Mouse (Mus musculus) embryonic facial prominence, embryonic 15.5 days (tissue): ENCODE measurements at regions not wholly inside any gene's neighbourhood (a gene's known extent, or its start where the extent isn't known, plus 50 kb on each side); places are given as distances from the start of the nearest gene placed in this dataset.

ENCODE experiments used
- ATAC-seq: fragments of 200-750 bp; cut with Nextera tagmentation; 2 replicates; pipeline ENCODE4 v1.8.0; 2017; ENCODE audit warnings: low read depth, moderate TSS enrichment; ENCODE audit not compliant: insufficient number of reproducible peaks, low FRiP score, low TSS enrichment
- H3K27ac ChIP-seq: fragments of 300-500 bp; sonication (generic); replicated peaks from 2 replicates; pipeline ENCODE4 v1.5.1; 2015; ENCODE audit warnings: mild to moderate bottlenecking, inconsistent platforms
- H3K27me3 ChIP-seq: fragments of 300-500 bp; sonication (generic); 2 replicates; pipeline ENCODE4 v1.6.1; 2015; ENCODE audit warnings: inconsistent platforms
- H3K36me3 ChIP-seq: fragments of 300-500 bp; sonication (generic); 2 replicates; pipeline ENCODE4 v1.6.1; 2015; ENCODE audit warnings: mild to moderate bottlenecking, inconsistent platforms
- H3K4me1 ChIP-seq: fragments of 300-500 bp; sonication (generic); 2 replicates; pipeline ENCODE4 v1.6.1; 2015; ENCODE audit warnings: inconsistent platforms
- H3K4me2 ChIP-seq: fragments of 300-500 bp; sonication (generic); replicated peaks from 2 replicates; pipeline ENCODE4 v1.6.1; 2015; ENCODE audit warnings: mild to moderate bottlenecking, inconsistent platforms
- H3K4me3 ChIP-seq: fragments of 300-500 bp; sonication (generic); replicated peaks from 2 replicates; pipeline ENCODE4 v1.5.1; 2015; ENCODE audit warnings: mild to moderate bottlenecking, inconsistent platforms
- H3K9ac ChIP-seq: fragments of 300-500 bp; sonication (generic); 2 replicates; pipeline ENCODE4 v1.6.1; 2015; ENCODE audit warnings: inconsistent platforms
- H3K9me3 ChIP-seq: fragments of 300-500 bp; sonication (generic); replicated peaks from 2 replicates; pipeline ENCODE4 v1.6.1; 2016; ENCODE audit warnings: inconsistent platforms
- WGBS: fragments of 180-500 bp; shearing (Covaris S2); methylation state at CpG from one replicate; pipeline ENCODE4 v1.1.7; 2015; 5-methylcytosine and 5-hydroxymethylcytosine counted together

- H3K4me2 ChIP-seq = no peak overlapping the region
- no peaks in the 10 kb centered on the region for H3K4me1 ChIP-seq
- H3K4me3 ChIP-seq = no peak overlapping the region
- no peak overlapping the region for H3K9ac ChIP-seq
- H3K27ac ChIP-seq = no peak overlapping the region
- H3K9me3 ChIP-seq = no peaks in the 10 kb centered on the region
- ATAC-seq = no peak
- H3K36me3 ChIP-seq = no peaks in the 10 kb centered on the region
- no peaks in the 10 kb centered on the region for H3K27me3 ChIP-seq
- WGBS = 36% methylated on average over 7 of the region's 7 CpGs
Observed at GRCm38 (mm10) chr16:55421569-55422342, 124.0 kb upstream of the Zpld1 start.

DNA sequence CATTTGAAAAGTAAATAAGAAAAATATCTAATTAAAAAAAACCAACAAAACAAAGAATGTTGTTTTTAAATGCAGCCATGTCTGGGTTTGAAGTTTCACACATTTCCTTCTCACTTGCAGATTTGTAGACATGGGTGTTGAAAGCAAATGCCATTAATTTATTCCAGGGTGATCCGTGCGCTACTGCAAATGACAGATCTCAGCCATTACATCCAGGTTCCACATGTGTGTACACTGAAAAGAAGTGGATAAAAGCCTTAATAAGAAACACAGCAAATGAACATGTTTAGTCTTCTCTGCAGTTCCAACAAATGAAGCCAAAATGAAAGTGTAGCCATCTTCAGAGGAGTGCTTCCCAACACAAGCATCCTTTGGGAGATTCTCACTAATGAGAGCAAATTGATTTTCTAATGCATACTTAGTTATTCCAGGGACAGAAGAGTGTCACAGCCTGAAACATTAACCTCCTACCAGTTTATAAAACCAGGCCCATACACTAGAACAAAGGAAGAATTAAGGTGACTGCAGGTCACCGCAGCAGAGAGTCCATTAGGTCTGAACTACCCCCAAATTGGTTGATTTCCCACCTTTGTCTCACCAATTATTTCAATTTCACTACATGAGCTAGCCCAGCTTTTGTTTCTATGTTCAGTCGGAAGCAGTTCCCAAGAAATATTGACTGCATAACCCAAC lies 123.2 kb upstream of the Zpld1 start:
- whole genome bisulfite sequencing = 51% methylated on average over 4 of the region's 4 CpGs
- no peaks in the 10 kb centered on the region for H3K9me3 ChIP-seq
- H3K4me3 ChIP-seq = no peak overlapping the region
- no peak overlapping the region for H3K4me2 ChIP-seq
- no peaks in the 10 kb centered on the region for H3K36me3 ChIP-seq
- H3K4me1 ChIP-seq = no peaks in the 10 kb centered on the region
- H3K27ac ChIP-seq = no peak overlapping the region
- no peak for ATAC-seq
- H3K27me3 ChIP-seq = no peaks in the 10 kb centered on the region
- no peak overlapping the region for H3K9ac ChIP-seq

GRCm38 (mm10) chr16:55418871-55419270 lies 121.1 kb upstream of the Zpld1 start:
- 52% methylated on average over 3 of the region's 3 CpGs for WGBS
- H3K4me3 ChIP-seq = no peak overlapping the region
- no peak overlapping the region for H3K9ac ChIP-seq
- H3K27ac ChIP-seq = no peak overlapping the region
- no peaks in the 10 kb centered on the region for H3K27me3 ChIP-seq
- ATAC-seq = no peak
- H3K36me3 ChIP-seq = no peaks in the 10 kb centered on the region
- H3K4me1 ChIP-seq = no peaks in the 10 kb centered on the region
- H3K4me2 ChIP-seq = no peak overlapping the region
- H3K9me3 ChIP-seq = no peaks in the 10 kb centered on the region

DNA sequence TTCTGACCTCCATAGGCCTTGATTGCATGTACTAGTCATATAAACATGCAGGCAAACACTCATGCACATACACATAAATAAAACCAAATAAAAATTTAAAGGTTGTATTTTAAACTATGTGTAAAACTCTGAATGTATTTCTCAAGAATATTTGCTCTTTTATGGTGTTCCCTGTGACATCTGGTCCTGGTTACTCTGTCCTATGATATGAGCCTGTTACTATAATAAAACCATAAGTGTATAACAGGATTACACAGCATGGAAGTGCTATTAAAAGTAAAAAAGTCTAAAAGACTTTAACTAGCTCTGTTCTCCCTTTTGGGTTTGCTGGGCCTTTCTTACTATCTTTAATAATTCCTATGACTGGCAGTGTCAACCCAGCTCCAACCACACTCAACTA lies 103.0 kb upstream of the Zpld1 start:
- H3K4me2 ChIP-seq = no peak overlapping the region
- no peak overlapping the region for H3K4me3 ChIP-seq
- no peak overlapping the region for H3K9ac ChIP-seq
- H3K36me3 ChIP-seq = no peaks in the 10 kb centered on the region
- H3K27ac ChIP-seq = no peak overlapping the region
- no peak for ATAC-seq
- H3K9me3 ChIP-seq = no peaks in the 10 kb centered on the region
- no peaks in the 10 kb centered on the region for H3K27me3 ChIP-seq
- H3K4me1 ChIP-seq = no peaks in the 10 kb centered on the region

DNA sequence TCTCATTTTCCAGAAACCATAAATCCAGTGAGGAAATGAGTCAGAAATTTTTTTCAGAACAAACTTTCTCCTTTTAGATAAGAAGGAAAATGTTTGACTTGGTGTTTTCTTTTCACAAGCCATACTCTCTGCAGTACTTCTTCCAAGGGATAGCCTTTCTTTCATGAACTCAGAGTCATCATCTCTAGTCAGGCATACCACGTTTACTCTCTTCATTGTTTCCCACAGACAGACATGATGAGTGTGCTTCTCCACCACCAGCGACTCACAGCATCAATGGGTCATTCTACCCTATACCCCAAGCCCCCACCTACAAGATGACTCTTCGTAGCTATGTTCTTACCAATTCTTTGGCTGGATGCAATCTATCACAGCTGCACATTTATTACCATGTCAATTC lies 97.1 kb upstream of the Zpld1 start:
- Histone ChIP-seq H3K9me3 (no peaks in the 10 kb centered on the region), H3K4me3 (no peak overlapping the region), H3K9ac (no peak overlapping the region), H3K36me3 (no peaks in the 10 kb centered on the region), H3K4me2 (no peak overlapping the region), H3K27me3 (no peaks in the 10 kb centered on the region), H3K4me1 (no peaks in the 10 kb centered on the region), H3K27ac (no peak overlapping the region)
- no peak for ATAC-seq
- 76% methylated on average over 3 of the region's 3 CpGs for WGBS

- no peak overlapping the region for H3K4me3 ChIP-seq
- no peak for ATAC-seq
- H3K4me2 ChIP-seq = no peak overlapping the region
- H3K9me3 ChIP-seq = no peaks in the 10 kb centered on the region
- H3K27ac ChIP-seq = no peak overlapping the region
- H3K27me3 ChIP-seq = no peaks in the 10 kb centered on the region
- WGBS = 69% methylated on average over 7 of the region's 7 CpGs
- H3K36me3 ChIP-seq = no peaks in the 10 kb centered on the region
- H3K4me1 ChIP-seq = no peaks in the 10 kb centered on the region
- H3K9ac ChIP-seq = no peak overlapping the region
Observed at GRCm38 (mm10) chr16:55390400-55390799, 92.6 kb upstream of the Zpld1 start.

- Histone ChIP-seq H3K27me3 (no peaks in the 10 kb centered on the region), H3K36me3 (no peaks in the 10 kb centered on the region), H3K4me2 (no peak overlapping the region), H3K9me3 (no peaks in the 10 kb centered on the region), H3K27ac (no peak overlapping the region), H3K4me3 (no peak overlapping the region), H3K4me1 (no peaks in the 10 kb centered on the region), H3K9ac (no peak overlapping the region)
- WGBS = 47% methylated on average over 7 of the region's 7 CpGs
- ATAC-seq = no peak
Observed at GRCm38 (mm10) chr16:55379996-55380395, 82.2 kb upstream of the Zpld1 start.

DNA sequence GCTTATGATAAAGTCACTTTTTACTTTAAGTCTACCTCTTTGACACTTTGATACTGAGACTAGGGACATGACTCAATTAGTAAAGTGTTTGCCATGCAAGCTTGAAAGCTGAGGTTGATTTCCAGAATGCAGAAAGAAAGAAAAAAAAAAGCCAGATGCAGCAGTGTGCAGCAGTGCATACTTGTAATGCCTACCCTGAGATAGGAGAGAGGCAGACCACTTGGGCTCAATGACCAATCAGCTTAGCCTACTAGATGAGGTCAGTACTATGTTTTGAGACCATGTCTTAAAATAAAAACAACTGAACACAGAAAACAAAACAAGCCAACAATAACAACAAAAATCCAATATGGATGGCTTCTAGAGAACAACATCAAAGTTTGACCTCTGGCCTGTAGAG lies 81.4 kb upstream of the Zpld1 start:
- Histone ChIP-seq H3K4me2 (no peak overlapping the region), H3K4me1 (no peaks in the 10 kb centered on the region), H3K9me3 (no peaks in the 10 kb centered on the region), H3K36me3 (no peaks in the 10 kb centered on the region), H3K27me3 (no peaks in the 10 kb centered on the region), H3K4me3 (no peak overlapping the region), H3K27ac (no peak overlapping the region), H3K9ac (no peak overlapping the region)
- ATAC-seq = no peak

DNA sequence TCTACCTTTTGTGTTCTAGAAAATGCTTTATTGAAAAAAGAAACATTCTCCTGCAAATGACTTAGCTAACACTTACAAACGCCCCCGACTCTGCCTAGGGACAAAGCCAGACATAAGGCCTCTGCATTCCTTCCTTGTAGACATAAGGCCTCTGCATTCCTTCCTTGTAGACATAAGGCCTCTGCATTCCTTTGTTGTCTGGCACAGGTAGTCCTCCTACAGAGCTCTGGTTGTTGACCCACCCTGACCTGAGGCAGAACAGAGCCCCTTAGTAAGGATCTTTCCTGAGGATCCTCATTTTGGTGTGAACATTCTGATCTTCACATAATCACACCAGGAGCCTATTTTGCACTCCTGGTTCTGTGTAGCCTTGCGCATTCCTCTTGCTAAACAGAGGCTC lies 80.9 kb upstream of the Zpld1 start:
- no peaks in the 10 kb centered on the region for H3K27me3 ChIP-seq
- no peaks in the 10 kb centered on the region for H3K4me1 ChIP-seq
- H3K9me3 ChIP-seq = no peaks in the 10 kb centered on the region
- H3K36me3 ChIP-seq = no peaks in the 10 kb centered on the region
- no peak overlapping the region for H3K27ac ChIP-seq
- 77% methylated on average over 3 of the region's 3 CpGs for WGBS
- no peak overlapping the region for H3K4me3 ChIP-seq
- H3K9ac ChIP-seq = no peak overlapping the region
- no peak for ATAC-seq
- H3K4me2 ChIP-seq = no peak overlapping the region

DNA sequence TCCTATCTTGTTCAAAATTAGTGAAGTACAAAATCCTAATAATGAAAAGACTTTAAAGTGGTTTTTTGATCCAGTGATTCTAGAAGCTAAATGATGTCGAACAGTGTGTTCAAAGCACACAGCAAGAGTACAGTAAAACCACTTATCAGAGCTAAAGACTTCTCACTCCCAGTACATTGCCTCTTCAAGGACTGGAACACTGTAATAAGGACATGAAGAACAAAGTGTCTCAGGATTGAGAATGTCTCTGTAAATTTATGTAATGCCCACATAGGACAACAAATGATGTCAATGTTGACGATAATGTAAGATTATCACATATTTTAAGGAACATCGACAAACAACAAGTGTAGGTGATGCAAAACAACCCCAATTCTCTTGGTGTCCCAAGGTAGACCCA lies 78.1 kb upstream of the Zpld1 start:
- H3K27me3 ChIP-seq = no peaks in the 10 kb centered on the region
- no peaks in the 10 kb centered on the region for H3K9me3 ChIP-seq
- no peak overlapping the region for H3K9ac ChIP-seq
- no peak overlapping the region for H3K27ac ChIP-seq
- no peaks in the 10 kb centered on the region for H3K36me3 ChIP-seq
- 94% methylated on average over 3 of the region's 3 CpGs for WGBS
- H3K4me2 ChIP-seq = no peak overlapping the region
- no peak for ATAC-seq
- no peak overlapping the region for H3K4me3 ChIP-seq
- no peaks in the 10 kb centered on the region for H3K4me1 ChIP-seq

GRCm38 (mm10) chr16:55357686-55358085 lies 59.9 kb upstream of the Zpld1 start:
- Histone ChIP-seq H3K4me3 (no peak overlapping the region), H3K4me1 (no peaks in the 10 kb centered on the region), H3K36me3 (no peaks in the 10 kb centered on the region), H3K27ac (no peak overlapping the region), H3K9ac (no peak overlapping the region), H3K9me3 (no peaks in the 10 kb centered on the region), H3K4me2 (no peak overlapping the region), H3K27me3 (no peaks in the 10 kb centered on the region)
- no peak for ATAC-seq
- 21% methylated on average over 4 of the region's 4 CpGs for WGBS

GRCm38 (mm10) chr16:55356097-55356496 lies 58.3 kb upstream of the Zpld1 start:
- Histone ChIP-seq H3K4me1 (no peaks in the 10 kb centered on the region), H3K4me3 (no peak overlapping the region), H3K4me2 (no peak overlapping the region), H3K27ac (no peak overlapping the region), H3K9me3 (no peaks in the 10 kb centered on the region), H3K36me3 (no peaks in the 10 kb centered on the region), H3K9ac (no peak overlapping the region), H3K27me3 (no peaks in the 10 kb centered on the region)
- WGBS = 61% methylated on average over 3 of the region's 3 CpGs
- ATAC-seq = no peak
